Mouse (Mus musculus) myocyte (in vitro differentiated cells): ENCODE data around the gene Psmb11.

Experiments used
- E2F4 ChIP-seq: IDR thresholded peaks from one replicate; pipeline ENCODE4 v1.6.1; 2011; ENCODE audit warnings: mild to moderate bottlenecking, control low read depth, moderate library complexity; ENCODE audit not compliant: insufficient read depth
- MAX ChIP-seq: IDR thresholded peaks from one replicate; pipeline ENCODE4 v1.6.1; 2011; ENCODE audit warnings: low read depth, mild to moderate bottlenecking, control low read depth
- MYOD1 ChIP-seq, 3 experiments: IDR thresholded peaks; one replicate each; pipeline ENCODE4 v1.6.1; 2011; ENCODE audit warnings: control low read depth in 2 of 3, low read depth in 2 of 3, mild to moderate bottlenecking in 2 of 3, moderate library complexity in 1 of 3; ENCODE audit not compliant: insufficient read length in 2 of 3, control insufficient read depth in 1 of 3
- POLR2A ChIP-seq: IDR thresholded peaks from one replicate; pipeline ENCODE4 v1.6.1; 2011; ENCODE audit warnings: low read depth, mild to moderate bottlenecking, control low read depth, moderate library complexity; ENCODE audit not compliant: insufficient read length
- SRF ChIP-seq: IDR thresholded peaks from one replicate; pipeline ENCODE4 v1.6.1; 2011; ENCODE audit warnings: low read depth; ENCODE audit not compliant: control insufficient read depth, insufficient read length
- TCF12 ChIP-seq: IDR thresholded peaks from one replicate; pipeline ENCODE4 v1.6.1; 2011; ENCODE audit warnings: mild to moderate bottlenecking, control low read depth; ENCODE audit not compliant: poor library complexity, insufficient read depth, severe bottlenecking

DNA sequence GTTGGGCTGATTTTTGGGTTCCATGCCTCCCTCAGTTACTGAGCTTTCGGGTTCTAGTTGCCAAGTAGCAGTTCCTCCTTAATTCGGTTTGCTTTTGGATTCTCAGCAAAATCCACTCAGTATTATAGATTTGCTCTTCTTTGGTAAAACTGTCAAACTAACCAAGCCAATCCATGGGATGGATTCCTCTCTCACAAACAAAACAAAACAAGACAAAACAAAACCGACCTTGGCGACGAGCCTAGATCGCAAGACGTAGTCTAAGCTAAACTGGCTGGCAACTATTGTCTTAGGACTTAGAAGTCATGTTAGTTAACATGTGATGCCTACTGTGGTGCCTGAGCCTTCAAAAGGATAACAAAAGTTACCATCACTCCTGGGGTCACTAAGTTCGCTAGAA, 17.5 kb upstream of the Psmb11 start:
- TF ChIP-seq E2F4: no peak
- TF ChIP-seq POLR2A: no peak
- no peak for TF ChIP-seq MAX
- TF ChIP-seq TCF12: no peak
- TF ChIP-seq SRF: no peak
- TF ChIP-seq MYOD1 (IDR thresholded peaks at IDR 0.05; ENCODE audit: control insufficient read depth in 1 of 3, insufficient read length in 2 of 3, low read depth in 2 of 3): no peak
